Mouse (Mus musculus) granulocyte monocyte progenitor cell, adult 5-6 weeks (primary cell): Measurements from ENCODE around the gene Tmem215. TPM values are rescaled to one million over a fixed set of nuclear protein-coding genes. Genes with fewer than 3 reads are reported as not detected.

Experiments
- ATAC-seq: replicated peaks from 2 replicates; pipeline ENCODE4 v1.8.0; 2016; ENCODE audit warnings: mild to moderate bottlenecking, moderate TSS enrichment, inconsistent platforms; ENCODE audit not compliant: poor library complexity, severe bottlenecking
- total RNA-seq, 2 experiments: library from RNA; stranded (forward) in 1 of 2; stranded (reverse) in 1 of 2; fragments of 200-712, 200-1000 nt in 1 of 2; fragments of >200 nt in 1 of 2; fragmentation: Nextera tagmentation in 1 of 2; gene quantifications; 2 replicates each; pipeline ENCODE4 v1.2.3; 2014 to 2017

Tmem215 gene
- total RNA-seq (2014; fragmentation: Nextera tagmentation) (1.8 and 2.7 TPM in 2 replicates), total RNA-seq (2017) (0.41 and 0.78 TPM in 2 replicates)

GRCm38 (mm10) chr4:40471880-40472279, at the start of gene Tmem215:
Gene Tmem215, plus strand, starts transcription at chr4:40472180.
- ATAC-seq = no peak

- ATAC-seq = peak; percentile 76
Measured at GRCm38 (mm10) chr4:40431916-40432315, 40.1 kb upstream of the Tmem215 start.

GRCm38 (mm10) chr4:40433379-40433778, 38.6 kb upstream of the Tmem215 start:
- peak; percentile 94 for ATAC-seq

- no peak for ATAC-seq
Measured at GRCm38 (mm10) chr4:40434388-40434787, 37.6 kb upstream of the Tmem215 start.

GRCm38 (mm10) chr4:40443565-40443964, 28.4 kb upstream of the Tmem215 start:
- peak; percentile 84 for ATAC-seq

GRCm38 (mm10) chr4:40472700-40473530, 935 bp downstream of the Tmem215 start:
- ATAC-seq = peak; percentile 94

- ATAC-seq = no peak
Measured at GRCm38 (mm10) chr4:40473911-40474310, 1.9 kb downstream of the Tmem215 start.

GRCm38 (mm10) chr4:40477963-40478362, 6.0 kb downstream of the Tmem215 start:
- no peak for ATAC-seq

- ATAC-seq = no peak
Measured at GRCm38 (mm10) chr4:40486546-40486945, 14.6 kb downstream of the Tmem215 start.

- ATAC-seq = no peak
Measured at GRCm38 (mm10) chr4:40491731-40492130, 19.8 kb downstream of the Tmem215 start.

- peak; percentile 27; the same call in 1 of the 2 replicates for ATAC-seq
Measured at GRCm38 (mm10) chr4:40496354-40496753, 24.4 kb downstream of the Tmem215 start.

- ATAC-seq = no peak
Measured at GRCm38 (mm10) chr4:40496828-40497227, 24.8 kb downstream of the Tmem215 start.

- no peak for ATAC-seq
Measured at GRCm38 (mm10) chr4:40499812-40500591, 28.0 kb downstream of the Tmem215 start.

GRCm38 (mm10) chr4:40502459-40502858, 30.5 kb downstream of the Tmem215 start:
- no peak for ATAC-seq

- no peak for ATAC-seq
Measured at GRCm38 (mm10) chr4:40509534-40509933, 37.6 kb downstream of the Tmem215 start.

- no peak for ATAC-seq
Measured at GRCm38 (mm10) chr4:40513235-40513634, 41.3 kb downstream of the Tmem215 start.

GRCm38 (mm10) chr4:40518545-40519324, 46.8 kb downstream of the Tmem215 start:
- ATAC-seq = no peak
